Mouse (Mus musculus) ES-E14 (cell line): ENCODE measurements around the gene 9430015G10Rik.

Source experiments
- CHD2 ChIP-seq: IDR thresholded peaks from 2 replicates; pipeline ENCODE4 v1.6.1; 2014; ENCODE audit warnings: mild to moderate bottlenecking, low read depth, low read length, inconsistent platforms
- MAFK ChIP-seq: IDR thresholded peaks from 2 replicates; pipeline ENCODE4 v1.6.1; 2014; ENCODE audit warnings: mild to moderate bottlenecking, low read depth, low read length, inconsistent platforms; ENCODE audit not compliant: insufficient read depth
- ZNF384 ChIP-seq: IDR thresholded peaks from 2 replicates; pipeline ENCODE4 v1.6.1; 2012; ENCODE audit warnings: low read depth, low read length, inconsistent platforms

DNA sequence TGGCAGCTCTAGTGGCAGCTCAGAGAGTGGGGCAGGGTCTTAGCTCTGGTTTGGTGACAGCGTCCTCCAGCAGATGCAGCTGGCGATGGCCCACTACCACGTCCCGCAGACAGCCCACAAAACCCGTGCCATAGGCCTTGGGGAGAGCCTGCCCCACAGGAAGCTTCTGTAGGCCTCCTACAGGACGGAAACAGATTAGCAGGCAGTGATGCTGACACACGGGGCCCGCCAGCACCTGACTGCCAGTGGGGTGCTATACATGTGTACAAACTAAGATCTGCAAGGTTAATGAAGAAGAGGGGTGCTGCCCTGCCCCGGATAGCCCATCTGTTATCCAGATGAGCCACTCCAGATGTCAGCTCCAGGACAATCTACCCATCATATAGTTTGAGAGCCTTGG lies 56.7 kb downstream of the 9430015G10Rik start:
- TF ChIP-seq CHD2 (no peak), ZNF384 (no peak), MAFK (no peak)
